Mouse (Mus musculus) small intestine, adult 2 months (tissue): Measurements from ENCODE around the gene Dyrk1b. TPM values are rescaled to one million over a fixed set of nuclear protein-coding genes. Genes with fewer than 3 reads are reported as not detected.

Source experiments
- polyA plus RNA-seq: library from polyadenylated mRNA; depleted of rRNA; stranded (reverse); fragments of >200 nt; gene quantifications from 2 replicates; pipeline ENCODE4 v1.2.3, GENCODE M21; 2012; rRNA removed

The Dyrk1b gene
- polyA plus RNA-seq, 1 experiment, result 58.6 TPM

Other genes starting within 250 kb of the Dyrk1b start
- 0.22 and 0.62 TPM in 2 replicates for gene Zfp780b, start 200.3 kb upstream of the Dyrk1b start, polyA plus RNA-seq
- 0.15 and 0.23 TPM in 2 replicates for gene Zfp850, start 165.4 kb upstream of the Dyrk1b start, polyA plus RNA-seq
- 51.2 and 74.1 TPM in 2 replicates for gene Psmc4, start 129.4 kb upstream of the Dyrk1b start, polyA plus RNA-seq
- gene Fcgbp, start 108.2 kb upstream of the Dyrk1b start, polyA plus RNA-seq, result 1,238 and 3,973 TPM in 2 replicates
- 0.01 and 0.57 TPM in 2 replicates for gene 9530053A07Rik, start 50.0 kb upstream of the Dyrk1b start, polyA plus RNA-seq
- gene Fbl, start 9.8 kb upstream of the Dyrk1b start, polyA plus RNA-seq, result 15.7 and 26.6 TPM in 2 replicates
- gene Eid2, start 88.4 kb downstream of the Dyrk1b start, polyA plus RNA-seq, result 1.1 and 2.3 TPM in 2 replicates
- 3.9 and 5.8 TPM in 2 replicates for gene Eid2b, start 98.3 kb downstream of the Dyrk1b start, polyA plus RNA-seq
- gene Selenov, start 111.7 kb downstream of the Dyrk1b start, polyA plus RNA-seq, result not detected in 2 replicates
- 0.44 and 2.4 TPM in 2 replicates for gene Dll3, start 122.8 kb downstream of the Dyrk1b start, polyA plus RNA-seq
- gene Timm50, start 132.6 kb downstream of the Dyrk1b start, polyA plus RNA-seq, result 37.3 and 62.7 TPM in 2 replicates
- 58.8 and 104 TPM in 2 replicates for gene Supt5, start 159.3 kb downstream of the Dyrk1b start, polyA plus RNA-seq
- gene Rps16, start 171.2 kb downstream of the Dyrk1b start, polyA plus RNA-seq, result 877 and 996 TPM in 2 replicates
- 22.9 and 58.2 TPM in 2 replicates for gene Plekhg2, start 193.1 kb downstream of the Dyrk1b start, polyA plus RNA-seq
- gene Zfp36, start 200.8 kb downstream of the Dyrk1b start, polyA plus RNA-seq, result 85.4 and 196 TPM in 2 replicates
- 36.5 and 58.0 TPM in 2 replicates for gene Med29, start 213.2 kb downstream of the Dyrk1b start, polyA plus RNA-seq
- 27.6 and 67.1 TPM in 2 replicates for gene Paf1, start 213.5 kb downstream of the Dyrk1b start, polyA plus RNA-seq